Mouse (Mus musculus) midbrain, embryonic 11.5 days (tissue): ENCODE results near the gene Timm8a2. TPM values are rescaled to one million over a fixed set of nuclear protein-coding genes. Genes with fewer than 3 reads are reported as not detected.

Experiments
- ATAC-seq: fragments of 200-750 bp; cut with Nextera tagmentation; 2 replicates; pipeline ENCODE4 v1.8.0; 2017; ENCODE audit warnings: moderate TSS enrichment, moderate library complexity; ENCODE audit not compliant: low FRiP score
- DNase-seq: peaks from one replicate; pipeline ENCODE4 v3.0.0; 2015; ENCODE audit warnings: low spot score; ENCODE audit errors: missing footprints
- H3K27ac ChIP-seq: fragments of 300-500 bp; sonication (generic); 2 replicates; pipeline ENCODE4 v1.5.1; 2014; ENCODE audit warnings: low read depth, low read length
- H3K27me3 ChIP-seq: fragments of 300-500 bp; sonication (generic); 2 replicates; pipeline ENCODE4 v1.6.1; 2014; ENCODE audit warnings: mild to moderate bottlenecking, low read length, moderate library complexity, mixed read lengths; ENCODE audit not compliant: control insufficient read depth, insufficient read depth
- H3K36me3 ChIP-seq: fragments of 300-500 bp; sonication (generic); 2 replicates; pipeline ENCODE4 v1.6.1; 2014; ENCODE audit warnings: mild to moderate bottlenecking, low read length, moderate library complexity, mixed read lengths; ENCODE audit not compliant: control insufficient read depth, insufficient read depth
- H3K4me1 ChIP-seq: fragments of 300-500 bp; sonication (generic); 2 replicates; pipeline ENCODE4 v1.6.1; 2014; ENCODE audit warnings: low read length; ENCODE audit not compliant: control insufficient read depth, insufficient read depth
- H3K4me2 ChIP-seq: fragments of 300-500 bp; sonication (generic); 2 replicates; pipeline ENCODE4 v1.6.1; 2014; ENCODE audit warnings: mild to moderate bottlenecking, moderate library complexity
- H3K4me3 ChIP-seq: fragments of 300-500 bp; sonication (generic); 2 replicates; pipeline ENCODE4 v1.5.1; 2014; ENCODE audit warnings: low read depth, low read length
- H3K9ac ChIP-seq: fragments of 300-500 bp; sonication (generic); 2 replicates; pipeline ENCODE4 v1.6.1; 2014; ENCODE audit warnings: low read length
- H3K9me3 ChIP-seq: fragments of 300-500 bp; sonication (generic); 2 replicates; pipeline ENCODE4 v1.6.1; 2016; ENCODE audit warnings: low read length; ENCODE audit not compliant: control insufficient read depth
- WGBS: fragments of 180-500 bp; shearing (Covaris S2); extraction: QIAGEN DNeasy Blood & Tissue Kit; methylation state at CpG from one replicate; pipeline ENCODE4 v1.1.7; 2014; 5-methylcytosine and 5-hydroxymethylcytosine counted together
- polyA plus RNA-seq: library from polyadenylated mRNA; unstranded; fragments of >200 nt; fragmentation: Nextera tagmentation; extraction: Ambion mirVana; gene quantifications from 2 replicates; pipeline ENCODE4 v1.2.1, GENCODE M21; 2014

The Timm8a2 gene
- polyA plus RNA-seq, 1 experiment from 2014 or later, result not detected

GRCm38 (mm10) chr14:122074360-122074759 is 39.9 kb downstream of the Timm8a2 start:
- Histone ChIP-seq H3K27me3 (no peaks in the 10 kb centered on the region), H3K4me3 (no peak overlapping the region), H3K27ac (no peak overlapping the region), H3K9ac (no peak overlapping the region), H3K36me3 (no peaks in the 10 kb centered on the region), H3K9me3 (no peaks in the 10 kb centered on the region), H3K4me2 (no peak overlapping the region), H3K4me1 (no peaks in the 10 kb centered on the region)
- ATAC-seq (no peak), DNase-seq (no peak)
- 86% methylated on average over 10 of the region's 10 CpGs for WGBS

DNA sequence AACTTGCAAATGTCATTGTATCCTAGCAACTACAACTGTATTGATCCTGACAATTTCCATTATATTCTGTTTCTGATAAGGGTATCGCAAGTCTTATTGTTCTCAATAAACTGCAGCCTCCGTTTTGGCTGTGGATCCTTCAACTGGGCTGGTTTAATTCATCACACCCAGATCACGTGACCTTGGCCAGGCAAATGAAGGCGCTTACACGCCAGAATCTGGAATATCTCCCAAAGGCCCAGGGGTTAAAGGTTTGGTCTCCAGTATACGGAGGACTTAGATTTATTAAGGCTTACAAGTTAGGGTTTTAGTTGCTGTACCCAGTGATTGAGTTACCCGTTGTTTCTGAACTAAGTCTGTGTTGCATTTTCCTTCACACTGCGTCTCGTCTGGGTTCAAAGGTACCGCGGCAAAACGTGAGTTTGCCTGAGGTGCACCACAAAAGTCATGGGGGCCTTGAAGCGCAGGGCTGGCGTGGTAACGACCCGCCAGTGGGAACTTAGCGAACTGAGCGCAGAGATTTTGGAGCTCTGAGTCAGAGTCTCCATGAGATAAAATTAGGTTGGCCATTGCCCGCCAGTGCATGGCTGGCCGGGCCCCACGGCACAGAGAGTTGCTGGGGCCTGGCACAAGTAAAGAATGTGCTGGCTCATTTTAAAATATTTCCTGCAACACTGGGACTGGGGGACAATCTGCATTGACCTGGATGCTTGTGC is 41.2 kb downstream of the Timm8a2 start:
- Histone ChIP-seq H3K4me1 (no peaks in the 10 kb centered on the region), H3K4me3 (no peak overlapping the region), H3K4me2 (no peak overlapping the region), H3K9ac (no peak overlapping the region), H3K36me3 (no peaks in the 10 kb centered on the region), H3K27ac (no peak overlapping the region), H3K27me3 (no peaks in the 10 kb centered on the region), H3K9me3 (no peaks in the 10 kb centered on the region)
- ATAC-seq (no peak), DNase-seq (no peak)
- 89% methylated on average over 21 of the region's 21 CpGs for WGBS

GRCm38 (mm10) chr14:122077017-122077416 is 42.5 kb downstream of the Timm8a2 start:
- H3K9me3 ChIP-seq, result no peaks in the 10 kb centered on the region
- DNase-seq (no peak), ATAC-seq (no peak)
- no peak overlapping the region for H3K4me3 ChIP-seq
- no peaks in the 10 kb centered on the region for H3K4me1 ChIP-seq
- no peaks in the 10 kb centered on the region for H3K36me3 ChIP-seq
- H3K27ac ChIP-seq, result no peak overlapping the region
- no peaks in the 10 kb centered on the region for H3K27me3 ChIP-seq
- WGBS, result 81% methylated on average over 3 of the region's 3 CpGs
- no peak overlapping the region for H3K9ac ChIP-seq
- no peak overlapping the region for H3K4me2 ChIP-seq

GRCm38 (mm10) chr14:122079428-122079827 is 45.0 kb downstream of the Timm8a2 start:
- WGBS, result 55% methylated on average over 6 of the region's 6 CpGs
- Histone ChIP-seq H3K36me3 (no peaks in the 10 kb centered on the region), H3K27ac (no peak overlapping the region), H3K4me2 (no peak overlapping the region), H3K27me3 (no peaks in the 10 kb centered on the region), H3K4me1 (no peaks in the 10 kb centered on the region), H3K9ac (no peak overlapping the region), H3K4me3 (no peak overlapping the region), H3K9me3 (no peaks in the 10 kb centered on the region)
- no peak for ATAC-seq
- peak; percentile 91 for DNase-seq

DNA sequence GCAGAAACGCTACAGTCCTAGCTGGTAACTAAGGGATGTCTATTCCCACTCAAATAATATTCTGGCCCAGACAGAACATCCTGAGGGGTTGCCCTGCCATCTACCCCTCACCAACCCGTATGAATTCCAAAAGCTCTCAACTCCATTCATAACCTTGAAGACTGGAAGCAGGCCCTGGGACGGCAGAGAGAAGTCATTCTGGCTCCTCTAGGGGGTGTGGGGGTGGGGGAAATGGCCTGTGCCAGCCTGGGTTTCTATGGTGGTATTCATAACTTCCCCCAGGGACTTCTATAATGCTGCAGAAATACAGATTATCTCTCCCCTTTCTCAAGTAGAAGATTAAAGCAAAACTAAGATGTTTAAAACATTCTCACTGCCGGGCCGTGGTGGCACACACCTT is 45.4 kb downstream of the Timm8a2 start:
- Histone ChIP-seq H3K4me3 (no peak overlapping the region), H3K27ac (no peak overlapping the region), H3K27me3 (no peaks in the 10 kb centered on the region), H3K4me2 (no peak overlapping the region), H3K9ac (no peak overlapping the region), H3K9me3 (no peaks in the 10 kb centered on the region), H3K4me1 (no peaks in the 10 kb centered on the region), H3K36me3 (no peaks in the 10 kb centered on the region)
- WGBS, result 87% methylated on average over 5 of the region's 5 CpGs
- DNase-seq (no peak), ATAC-seq (no peak)

- Histone ChIP-seq H3K27ac (no peak overlapping the region), H3K9me3 (no peaks in the 10 kb centered on the region), H3K27me3 (no peaks in the 10 kb centered on the region), H3K4me2 (no peak overlapping the region), H3K4me1 (no peaks in the 10 kb centered on the region), H3K9ac (no peak overlapping the region), H3K36me3 (no peaks in the 10 kb centered on the region), H3K4me3 (no peak overlapping the region)
- WGBS, result 55% methylated on average over 3 of the region's 3 CpGs
- DNase-seq (no peak), ATAC-seq (no peak)
Observed at GRCm38 (mm10) chr14:122081308-122081707, 46.8 kb downstream of the Timm8a2 start.

DNA sequence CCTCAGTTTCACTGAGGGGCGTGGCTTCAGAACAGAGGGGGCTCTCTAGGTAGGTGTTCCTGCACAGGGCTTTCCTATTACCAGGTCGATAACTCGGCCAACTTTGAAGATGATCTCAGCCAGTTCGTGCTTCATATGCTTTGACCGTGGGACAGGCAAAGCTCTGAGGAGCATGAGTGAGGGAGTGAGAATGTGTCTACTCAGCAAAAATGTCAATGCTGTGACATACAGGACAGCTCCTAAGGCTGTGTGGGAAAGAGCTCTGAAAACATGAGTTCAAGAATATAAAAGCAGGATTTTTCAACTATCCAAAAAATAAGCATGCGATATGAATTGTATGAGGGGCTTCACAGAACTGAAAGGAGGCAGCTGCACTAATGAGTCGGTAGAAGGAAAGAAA is 49.0 kb downstream of the Timm8a2 start:
- Histone ChIP-seq H3K4me2 (no peak overlapping the region), H3K27ac (no peak overlapping the region), H3K27me3 (no peaks in the 10 kb centered on the region), H3K36me3 (no peaks in the 10 kb centered on the region), H3K4me3 (no peak overlapping the region), H3K9me3 (no peaks in the 10 kb centered on the region), H3K9ac (no peak overlapping the region), H3K4me1 (no peaks in the 10 kb centered on the region)
- DNase-seq (no peak), ATAC-seq (no peak)
- WGBS, result 79% methylated on average over 7 of the region's 7 CpGs

GRCm38 (mm10) chr14:122087956-122088355 is 53.5 kb downstream of the Timm8a2 start:
- H3K4me2 ChIP-seq, result no peak overlapping the region
- ATAC-seq, result no peak
- H3K9ac ChIP-seq, result no peak overlapping the region
- H3K4me3 ChIP-seq, result no peak overlapping the region
- H3K4me1 ChIP-seq, result no peaks in the 10 kb centered on the region
- H3K27ac ChIP-seq, result no peak overlapping the region
- H3K9me3 ChIP-seq, result no peaks in the 10 kb centered on the region
- no peak for DNase-seq
- H3K27me3 ChIP-seq, result no peaks in the 10 kb centered on the region
- H3K36me3 ChIP-seq, result no peaks in the 10 kb centered on the region
- WGBS, result 84% methylated on average over 5 of the region's 5 CpGs
